Mouse (Mus musculus): ENCODE results near the gene Gm10799. TPM values are rescaled to one million over a fixed set of nuclear protein-coding genes. Genes with fewer than 3 reads are reported as not detected.
"Not testable (repeated sequence)": the region's sequence is repeated elsewhere in the genome, so short reads cannot be mapped to it uniquely, and the experiment has no call there.

Gene Gm10799
- total and polyA plus RNA-seq, 2 experiments from 2014 or later: not detected

DNA sequence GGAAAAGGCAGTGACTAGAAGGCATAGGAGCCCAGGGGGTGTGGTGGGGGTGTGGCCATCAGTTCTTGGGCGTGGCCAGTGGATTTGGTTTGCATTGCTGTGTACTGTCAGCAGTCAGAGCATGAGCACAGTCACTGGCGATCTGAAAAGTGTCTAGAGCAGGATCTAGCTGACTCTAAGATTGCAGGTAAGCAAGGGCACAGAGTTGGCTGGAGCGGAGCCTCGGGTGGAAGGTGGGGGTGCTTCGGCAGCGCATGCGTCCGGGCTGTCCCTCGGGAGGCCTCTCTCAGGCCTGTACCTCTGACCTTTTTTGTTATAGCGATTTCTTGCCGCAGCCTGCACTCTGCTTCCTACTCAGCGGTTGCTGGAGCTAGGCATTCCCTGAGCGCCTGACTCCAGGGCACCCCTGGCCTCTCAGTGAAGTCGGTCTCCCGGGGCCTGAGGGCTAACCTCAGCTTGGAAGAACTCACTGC, 27.4 kb upstream of the Gm10799 start, which contains the start of gene Cd59a:
TSS of gene Cd59a (plus strand) at position 61 of the 473 bp plus-strand sequence.
- 3% methylated on average over 15 of the region's 15 CpGs for whole genome bisulfite sequencing
- ATAC-seq: peak; percentile 89
- H3K4me1 ChIP-seq (ENCODE audit: insufficient read depth, low read length): no peaks in the 10 kb centered on the region; the same call in 1 of the 2 replicates

DNA sequence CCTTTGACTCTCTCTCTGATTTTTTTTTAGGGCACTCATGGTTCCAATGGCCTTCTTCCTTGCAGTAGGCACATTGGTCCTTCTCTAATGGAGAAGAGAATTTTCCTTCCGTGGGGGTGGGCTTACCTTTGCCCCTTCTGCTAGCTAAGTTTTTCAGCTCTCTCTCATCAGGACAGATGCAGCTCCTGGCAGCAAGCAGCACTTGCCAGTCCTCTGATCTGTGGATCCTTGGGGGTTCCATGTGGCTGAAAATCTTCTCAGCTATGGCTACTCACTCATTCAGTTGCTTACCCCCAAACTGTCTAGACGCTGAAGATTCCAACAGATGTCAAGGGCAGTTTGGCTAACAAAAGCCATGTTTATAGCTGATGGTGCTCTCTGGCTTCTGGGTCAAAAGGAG, 25.0 kb upstream of the Gm10799 start:
- WGBS: 85% methylated on average over 2 of the region's 2 CpGs
- ATAC-seq: no peak

More for the DNA sequence above, 27.4 kb upstream of the Gm10799 start, which contains the start of gene Cd59a:
- peak within 1 kb of the TSS; percentile 58 for H3K4me2 ChIP-seq (ENCODE audit: low read depth, low read length)
- H3K36me3 ChIP-seq (ENCODE audit: insufficient read depth, low read length): no peaks in the 10 kb centered on the region
- peak; percentile 77 for DNase-seq (ENCODE audit: low spot score)
- H3K27me3 ChIP-seq (ENCODE audit: insufficient read depth, low read length): no peaks in the 10 kb centered on the region
- H3K27ac ChIP-seq: peak within 1 kb of the TSS; percentile 75
- H3K9ac ChIP-seq (replicated peaks; ENCODE audit: low read length): peak within 1 kb of the TSS; percentile 36
- H3K4me3 ChIP-seq (ENCODE audit: low read length): peak within 1 kb of the TSS; percentile 40
- no peak for TF ChIP-seq CTCF (IDR thresholded peaks at IDR 0.05; ENCODE audit: low read depth)
- no peaks in the 10 kb centered on the region for H3K9me3 ChIP-seq (ENCODE audit: low read length)

DNA sequence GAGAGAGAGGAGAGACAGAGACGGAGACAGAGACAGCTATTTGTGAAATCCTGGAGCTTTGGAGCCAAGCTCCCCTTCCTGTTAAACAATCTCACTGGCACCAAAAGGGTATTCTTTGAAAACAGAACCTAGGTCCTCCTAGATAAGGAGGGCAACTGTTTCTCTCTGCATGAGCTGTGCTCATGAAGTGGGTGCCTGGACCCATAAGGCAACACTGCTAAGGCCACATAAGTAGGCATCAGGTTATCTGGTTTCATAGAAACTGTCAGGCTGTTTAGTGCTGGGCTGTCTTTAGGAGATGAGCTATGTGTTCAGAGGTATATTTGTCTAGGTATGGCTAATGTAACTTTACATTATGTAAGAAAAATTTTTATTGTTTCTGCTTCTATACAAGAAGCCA, 19.2 kb upstream of the Gm10799 start:
- H3K4me2 ChIP-seq (ENCODE audit: low read depth, low read length); H3K4me3 ChIP-seq (ENCODE audit: low read length); DNase-seq (ENCODE audit: low spot score); H3K27me3 ChIP-seq (ENCODE audit: insufficient read depth, low read length); H3K9me3 ChIP-seq (ENCODE audit: low read length); H3K9ac ChIP-seq (replicated peaks; ENCODE audit: low read length); H3K4me1 ChIP-seq (ENCODE audit: insufficient read depth, low read length); ATAC-seq; H3K36me3 ChIP-seq (ENCODE audit: insufficient read depth, low read length); H3K27ac ChIP-seq: not testable (repeated sequence)
- WGBS: 94% methylated on average over 1 of the region's 1 CpGs

More for the DNA sequence above, 25.0 kb upstream of the Gm10799 start:
- Histone ChIP-seq H3K4me2 (ENCODE audit: low read depth, low read length) (no peak overlapping the region), H3K4me1 (ENCODE audit: insufficient read depth, low read length) (no peaks in the 10 kb centered on the region; the same call in 1 of the 2 replicates), H3K9ac (replicated peaks; ENCODE audit: low read length) (no peak overlapping the region), H3K9me3 (ENCODE audit: low read length) (no peaks in the 10 kb centered on the region), H3K27me3 (ENCODE audit: insufficient read depth, low read length) (no peaks in the 10 kb centered on the region), H3K4me3 (ENCODE audit: low read length) (no peak overlapping the region), H3K36me3 (ENCODE audit: insufficient read depth, low read length) (no peaks in the 10 kb centered on the region), H3K27ac (no peak overlapping the region)
- no peak for TF ChIP-seq CTCF (IDR thresholded peaks at IDR 0.05; ENCODE audit: low read depth)
- no peak for DNase-seq (ENCODE audit: low spot score)

DNA sequence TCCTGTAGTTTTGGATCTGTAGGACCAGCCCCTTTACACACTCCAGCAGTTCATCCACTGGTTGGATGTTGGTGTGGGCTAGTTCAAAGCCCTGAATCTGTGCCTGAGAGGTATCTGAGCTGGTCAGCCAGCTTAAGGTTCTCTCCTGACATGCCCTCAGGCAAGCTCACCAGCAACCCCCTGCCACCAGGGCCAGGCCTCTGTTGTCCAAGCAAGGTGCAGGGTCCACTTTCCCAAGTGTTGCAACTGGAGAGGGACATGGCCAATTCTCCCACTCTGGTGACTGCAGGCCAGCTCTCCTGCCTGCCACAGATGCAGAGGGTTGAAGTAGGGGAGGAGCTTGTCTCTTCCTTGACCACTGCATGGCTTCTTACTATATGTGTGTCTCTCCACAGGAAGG, 15.7 kb upstream of the Gm10799 start:
- H3K4me2 ChIP-seq (ENCODE audit: low read depth, low read length); H3K27ac ChIP-seq; H3K9ac ChIP-seq (replicated peaks; ENCODE audit: low read length); DNase-seq (ENCODE audit: low spot score); H3K36me3 ChIP-seq (ENCODE audit: insufficient read depth, low read length); H3K4me3 ChIP-seq (ENCODE audit: low read length); H3K4me1 ChIP-seq (ENCODE audit: insufficient read depth, low read length); H3K27me3 ChIP-seq (ENCODE audit: insufficient read depth, low read length); H3K9me3 ChIP-seq (ENCODE audit: low read length); ATAC-seq: not testable (repeated sequence)

DNA sequence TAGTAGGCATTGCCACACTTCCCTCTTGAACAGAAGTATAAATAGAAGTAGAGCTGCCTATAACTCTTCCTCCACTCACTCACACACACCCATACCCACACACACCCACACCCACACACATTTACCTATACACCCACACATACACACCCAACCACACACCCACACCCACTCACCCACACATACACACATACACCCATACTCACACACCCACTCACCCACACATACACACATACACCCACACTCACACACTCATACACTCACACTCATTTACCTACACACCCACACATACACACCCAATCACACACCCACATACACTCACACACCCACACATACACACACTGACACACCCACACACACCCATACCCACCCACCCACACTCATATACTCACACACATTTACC, 14.1 kb upstream of the Gm10799 start:
- no peaks in the 10 kb centered on the region for H3K36me3 ChIP-seq (ENCODE audit: insufficient read depth, low read length)
- no peaks in the 10 kb centered on the region for H3K9me3 ChIP-seq (ENCODE audit: low read length)
- H3K4me3 ChIP-seq (ENCODE audit: low read length): no peak overlapping the region
- no peak for TF ChIP-seq CTCF (IDR thresholded peaks at IDR 0.05; ENCODE audit: low read depth)
- no peak for ATAC-seq
- no peak for DNase-seq (ENCODE audit: low spot score)
- no peak overlapping the region for H3K9ac ChIP-seq (replicated peaks; ENCODE audit: low read length)
- no peaks in the 10 kb centered on the region for H3K4me1 ChIP-seq (ENCODE audit: insufficient read depth, low read length)
- H3K27ac ChIP-seq: no peak overlapping the region
- H3K27me3 ChIP-seq (ENCODE audit: insufficient read depth, low read length): no peaks in the 10 kb centered on the region
- H3K4me2 ChIP-seq (ENCODE audit: low read depth, low read length): no peak overlapping the region

DNA sequence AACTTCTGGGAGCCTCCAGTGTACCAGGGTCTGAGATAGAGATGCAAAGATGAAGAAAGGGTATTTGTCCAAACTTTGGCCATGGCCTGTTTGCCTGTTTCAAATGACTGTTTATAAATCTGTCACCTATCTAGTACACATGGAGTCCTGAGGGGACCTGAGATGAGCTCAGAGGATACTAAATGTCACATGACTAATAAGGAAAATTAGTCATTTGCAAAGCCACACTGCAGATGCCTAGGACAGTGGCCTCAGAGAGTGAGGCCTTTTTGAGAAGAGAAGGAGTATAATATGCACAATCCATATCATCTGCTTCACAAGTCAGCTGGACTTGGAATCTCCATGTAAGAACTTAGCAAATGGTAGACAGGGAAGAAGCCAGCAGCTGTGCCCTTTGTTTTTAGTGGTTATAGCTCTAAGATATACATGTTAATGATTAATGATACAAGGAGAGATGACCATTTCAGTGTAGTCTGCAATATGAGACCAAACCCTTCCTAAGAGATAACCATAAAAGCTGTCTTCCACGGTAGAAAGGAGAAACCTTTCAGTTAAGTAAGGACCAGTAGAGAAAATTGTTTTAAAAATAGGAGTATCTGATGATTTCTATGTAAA, 13.2 kb upstream of the Gm10799 start:
- not testable (repeated sequence) for H3K9ac ChIP-seq (replicated peaks; ENCODE audit: low read length); H3K4me3 ChIP-seq (ENCODE audit: low read length); ATAC-seq; H3K27ac ChIP-seq; H3K9me3 ChIP-seq (ENCODE audit: low read length); DNase-seq (ENCODE audit: low spot score); H3K4me2 ChIP-seq (ENCODE audit: low read depth, low read length); H3K4me1 ChIP-seq (ENCODE audit: insufficient read depth, low read length); H3K27me3 ChIP-seq (ENCODE audit: insufficient read depth, low read length); H3K36me3 ChIP-seq (ENCODE audit: insufficient read depth, low read length)
- WGBS: no CpG with 5 or more reads among the region's 1 CpGs

DNA sequence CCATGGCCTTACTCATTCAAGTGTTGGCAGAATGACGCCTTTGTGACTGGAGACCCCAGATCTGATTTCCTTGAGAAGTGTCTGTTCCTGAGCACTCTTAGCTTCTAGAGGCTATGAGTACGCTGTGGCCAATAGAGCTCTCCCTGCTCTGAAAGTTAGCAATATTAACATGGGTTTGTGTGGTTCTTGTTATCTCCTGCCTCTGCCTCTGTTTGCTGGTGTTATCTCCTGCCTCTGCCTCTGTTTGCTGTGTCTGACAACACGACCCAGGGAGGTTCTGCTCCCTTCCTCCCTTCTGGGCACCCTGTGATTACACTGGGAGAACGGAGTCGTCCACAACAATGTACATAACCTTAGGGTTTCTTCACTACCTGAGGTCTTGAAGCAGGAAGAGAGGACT, 9.9 kb upstream of the Gm10799 start:
- not testable (repeated sequence) for H3K4me1 ChIP-seq (ENCODE audit: insufficient read depth, low read length); H3K9me3 ChIP-seq (ENCODE audit: low read length); H3K4me2 ChIP-seq (ENCODE audit: low read depth, low read length); H3K4me3 ChIP-seq (ENCODE audit: low read length); H3K27me3 ChIP-seq (ENCODE audit: insufficient read depth, low read length); DNase-seq (ENCODE audit: low spot score); H3K27ac ChIP-seq; H3K36me3 ChIP-seq (ENCODE audit: insufficient read depth, low read length); ATAC-seq; H3K9ac ChIP-seq (replicated peaks; ENCODE audit: low read length)
- WGBS: 77% methylated on average over 4 of the region's 5 CpGs

All from hindbrain, postnatal 0 days (tissue).